Mouse (Mus musculus) kidney, adult 2 months (tissue): ENCODE results near the gene Frem3.

Source experiments
- CTCF ChIP-seq: fragments of 200-500 bp; conservative IDR thresholded peaks from 2 replicates; pipeline ENCODE4 v1.5.1; 2011; ENCODE audit warnings: low read depth, mild to moderate bottlenecking, control low read depth, low read length, moderate library complexity, mixed read lengths; ENCODE audit not compliant: insufficient read depth, insufficient read length
- POLR2A ChIP-seq: fragments of 200-500 bp; IDR thresholded peaks from one replicate; pipeline ENCODE4 v1.6.1; 2011; ENCODE audit warnings: low read depth, low read length, control low read depth

- no peak for TF ChIP-seq CTCF
- no peak for TF ChIP-seq POLR2A
Measured at GRCm38 (mm10) chr8:80661055-80661454, 50.2 kb downstream of the Frem3 start.
